Mouse (Mus musculus) ES-E14 (cell line): Measurements from ENCODE around the gene Adam11. TPM values are rescaled to one million over a fixed set of nuclear protein-coding genes. Genes with fewer than 3 reads are reported as not detected.

ENCODE experiments used
- DNase-seq: peaks from one replicate; pipeline ENCODE4 v3.0.0-alpha.2; 2013; ENCODE audit warnings: low read depth, low spot score
- H3K27ac ChIP-seq: 2 replicates; pipeline ENCODE4 v1.5.1; 2012; ENCODE audit warnings: low read depth, mild to moderate bottlenecking, low read length, moderate library complexity, mixed read lengths; ENCODE audit not compliant: poor library complexity, insufficient read depth, severe bottlenecking
- H3K36me3 ChIP-seq: 2 replicates; pipeline ENCODE4 v1.6.1; 2012; ENCODE audit warnings: mild to moderate bottlenecking, low read length, moderate library complexity, mixed read lengths; ENCODE audit not compliant: control insufficient read depth, poor library complexity, insufficient read depth, severe bottlenecking
- H3K4me1 ChIP-seq, 2 experiments: fragments of 150-350 bp in 1 of 2; sonication (generic) in 1 of 2; 2 replicates each; pipeline ENCODE4 v1.6.1; 2012; ENCODE audit warnings: low read length in 2 of 2, mild to moderate bottlenecking in 1 of 2, mixed read lengths in 1 of 2; ENCODE audit not compliant: control insufficient read depth in 2 of 2, insufficient read depth in 2 of 2, poor library complexity in 1 of 2
- H3K4me3 ChIP-seq, 2 experiments: fragments of 150-350 bp in 1 of 2; sonication (generic) in 1 of 2; 2 replicates each; pipeline ENCODE4 v1.5.1; 2012; ENCODE audit warnings: low read length in 2 of 2, low read depth in 1 of 2, mild to moderate bottlenecking in 1 of 2, mixed read lengths in 1 of 2; ENCODE audit not compliant: insufficient read depth in 1 of 2, poor library complexity in 1 of 2, severe bottlenecking in 1 of 2
- H3K9ac ChIP-seq: 2 replicates; pipeline ENCODE4 v1.6.1; 2012; ENCODE audit warnings: low read depth, mild to moderate bottlenecking, low read length, mixed read lengths; ENCODE audit not compliant: poor library complexity, insufficient read depth, severe bottlenecking
- H3K9me3 ChIP-seq: fragments of 150-350 bp; sonication (generic); 2 replicates; pipeline ENCODE4 v1.6.1; 2012; ENCODE audit warnings: low read depth, mild to moderate bottlenecking, low read length; ENCODE audit not compliant: control insufficient read depth, insufficient read depth
- CHD2 ChIP-seq: IDR thresholded peaks from 2 replicates; pipeline ENCODE4 v1.6.1; 2014; ENCODE audit warnings: mild to moderate bottlenecking, low read depth, low read length, inconsistent platforms
- HCFC1 ChIP-seq: IDR thresholded peaks from 2 replicates; pipeline ENCODE4 v1.6.1; 2012; ENCODE audit warnings: low read length, inconsistent platforms, borderline replicate concordance; ENCODE audit not compliant: insufficient read depth
- MAFK ChIP-seq: IDR thresholded peaks from 2 replicates; pipeline ENCODE4 v1.6.1; 2014; ENCODE audit warnings: mild to moderate bottlenecking, low read depth, low read length, inconsistent platforms; ENCODE audit not compliant: insufficient read depth
- ZC3H11A ChIP-seq: IDR thresholded peaks from 2 replicates; pipeline ENCODE4 v1.6.1; 2012; ENCODE audit warnings: low read depth, mild to moderate bottlenecking, inconsistent platforms, low read length, borderline replicate concordance
- ZNF384 ChIP-seq: IDR thresholded peaks from 2 replicates; pipeline ENCODE4 v1.6.1; 2012; ENCODE audit warnings: low read depth, low read length, inconsistent platforms
- in situ Hi-C, 2 experiments: fragments of 600-800 bp; cut with MboI; formaldehyde crosslinking; loops; one replicate each; pipeline ENCODE4 v1.15.1; 2025; ENCODE audit warnings: low sequenced_read_pairs in 2 of 2, inconsistent platforms in 1 of 2; ENCODE audit not compliant: unreplicated experiment in 2 of 2
- total RNA-seq: library from RNA; depleted of rRNA; stranded (reverse); fragments of 300-350 nt; gene quantifications from 2 replicates; pipeline ENCODE4 v1.2.3, GENCODE M21; 2012

Adam11 gene
- total RNA-seq, 1 experiment, result 1.7 TPM

DNA sequence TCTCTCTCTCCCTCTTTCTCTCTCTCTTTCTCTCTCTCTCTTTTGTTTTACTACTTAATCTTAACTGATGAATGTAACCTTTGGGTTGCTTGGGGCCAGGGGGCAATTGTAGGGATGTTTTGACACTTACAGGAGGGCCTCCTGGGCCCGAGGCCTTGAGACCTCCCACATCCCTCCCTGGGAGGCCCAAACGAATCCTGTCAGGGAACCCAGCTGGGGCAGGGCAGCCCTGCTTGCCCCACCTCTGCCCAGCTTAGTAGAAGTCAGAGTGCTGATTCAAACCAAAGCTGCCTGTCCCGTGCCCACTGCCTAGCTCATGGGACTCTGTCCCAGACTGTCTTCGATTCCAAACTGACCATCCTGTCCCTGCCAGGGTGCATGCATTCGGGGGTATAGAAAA, 17.4 kb downstream of the Adam11 start:
- Histone ChIP-seq H3K9ac (no peak overlapping the region), H3K27ac (no peak overlapping the region), H3K36me3 (peaks cover 7% of the 10 kb centered on the region; the same call in 1 of the 2 replicates), H3K4me1 (peaks cover 2 to 16% of the 10 kb centered on the region in 2 experiments; a peak in 3 of 4 replicates), H3K4me3 (no peak overlapping the region), H3K9me3 (no peaks in the 10 kb centered on the region)
- TF ChIP-seq ZNF384 (no peak), CHD2 (no peak), ZC3H11A (no peak), HCFC1 (no peak), MAFK (no peak)
- in situ Hi-C loops, result loop anchor here in 1 of 2 experiments (5.0 kb wide), 1 partner anchor 74 kb away; no protein-coding TSS in a partner anchor
- no peak for DNase-seq

DNA sequence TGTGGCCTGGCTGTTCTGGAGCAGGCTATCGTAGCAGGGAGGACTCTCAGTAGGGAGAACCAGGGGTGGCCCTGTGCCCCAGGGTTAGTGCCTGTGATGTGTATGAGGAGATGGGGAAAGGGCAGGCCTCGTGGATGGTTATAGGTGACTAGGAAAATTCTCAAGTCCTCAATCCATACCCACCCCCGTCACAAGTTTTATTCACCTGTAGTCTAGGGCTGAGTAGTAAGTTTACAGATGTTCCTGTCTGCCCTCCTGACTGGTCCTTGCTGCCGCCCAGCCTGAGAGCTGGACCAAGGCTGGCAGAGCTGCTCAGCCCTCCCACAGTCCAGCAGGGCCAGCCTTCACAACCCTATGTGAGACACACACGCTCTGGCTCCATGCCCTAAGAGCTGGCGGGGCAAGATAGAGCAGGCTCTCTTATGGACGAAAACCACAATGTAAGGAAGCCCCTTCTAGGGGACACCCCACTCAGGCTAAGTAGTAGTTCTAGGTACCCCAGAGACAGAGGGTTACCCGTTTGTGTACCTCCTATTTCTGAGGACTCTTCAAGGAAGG, 17.9 kb downstream of the Adam11 start:
- in situ Hi-C loops, result loop anchor here in 1 of 2 experiments (5.0 kb wide), 1 partner anchor 73 kb away; no protein-coding TSS in a partner anchor
- no peak for DNase-seq
- Histone ChIP-seq H3K4me3 (no peak overlapping the region), H3K4me1 (peaks cover 4 to 16% of the 10 kb centered on the region in 2 experiments; a peak in 3 of 4 replicates), H3K9ac (no peak overlapping the region), H3K27ac (no peak overlapping the region), H3K36me3 (peaks cover 7% of the 10 kb centered on the region; the same call in 1 of the 2 replicates), H3K9me3 (no peaks in the 10 kb centered on the region)
- TF ChIP-seq ZC3H11A (no peak), CHD2 (no peak), MAFK (no peak), HCFC1 (no peak), ZNF384 (no peak)

DNA sequence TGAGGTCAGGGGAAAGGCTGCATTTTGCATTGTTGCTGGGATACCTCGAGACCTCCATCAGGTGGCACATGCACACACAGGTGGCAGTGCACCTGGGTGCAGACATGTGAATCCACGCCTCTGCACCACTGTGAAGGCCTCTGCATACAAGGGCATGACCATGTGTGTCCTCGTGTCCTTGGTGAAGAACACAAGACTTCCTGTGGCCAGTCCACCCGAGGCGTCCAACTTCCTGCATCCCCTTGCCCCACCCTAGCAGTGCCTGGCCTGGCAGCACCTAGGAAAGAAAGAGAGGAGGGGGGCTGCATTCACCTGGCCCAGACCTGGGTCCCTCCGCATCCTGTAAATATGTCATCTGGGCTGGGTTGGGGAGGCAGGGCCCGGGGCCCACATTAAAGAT, 18.6 kb downstream of the Adam11 start:
- Histone ChIP-seq H3K9ac (no peak overlapping the region), H3K4me1 (peaks cover 4 to 16% of the 10 kb centered on the region in 2 experiments; a peak in 3 of 4 replicates), H3K9me3 (no peaks in the 10 kb centered on the region), H3K4me3 (no peak overlapping the region), H3K36me3 (peaks cover 7% of the 10 kb centered on the region; the same call in 1 of the 2 replicates), H3K27ac (no peak overlapping the region)
- in situ Hi-C loops, result loop anchor here in 1 of 2 experiments (5.0 kb wide), 1 partner anchor 72 kb away; no protein-coding TSS in a partner anchor
- TF ChIP-seq ZNF384 (no peak), HCFC1 (no peak), ZC3H11A (no peak), CHD2 (no peak), MAFK (no peak)
- DNase-seq, result no peak

DNA sequence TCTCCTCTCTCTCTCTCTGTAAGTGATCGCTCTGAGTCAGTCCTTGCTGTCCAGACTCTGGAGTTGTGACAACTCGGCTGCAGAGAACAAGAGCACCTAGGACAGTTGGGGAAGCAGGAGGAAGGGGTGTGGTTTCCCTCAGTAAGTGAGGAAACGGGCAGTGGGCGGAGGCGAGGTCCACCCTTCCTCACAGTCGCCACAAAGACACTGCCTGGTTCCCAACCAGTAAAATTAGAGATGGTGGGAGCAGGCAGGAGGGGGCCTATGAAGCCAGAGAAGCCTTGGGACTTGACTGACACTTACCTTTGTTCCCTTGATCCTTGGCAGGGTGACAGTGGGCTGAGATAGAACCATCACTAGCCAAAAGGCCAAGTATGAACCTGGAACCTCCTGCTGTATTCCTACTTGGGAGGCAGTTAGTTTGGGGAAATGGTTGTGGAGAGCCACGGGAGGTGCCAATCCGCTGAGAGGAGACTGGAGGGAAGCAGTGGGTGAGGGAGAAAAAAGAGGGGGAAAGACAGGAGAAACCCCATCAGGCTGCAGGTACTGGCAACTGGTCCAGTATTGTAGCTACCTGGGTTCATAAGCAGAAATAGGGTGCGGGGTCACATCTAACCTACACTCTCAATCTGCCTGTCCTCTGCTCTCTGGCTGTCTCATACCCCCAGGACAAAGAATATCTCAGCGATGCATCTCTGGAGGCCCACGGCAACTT, 19.2 kb downstream of the Adam11 start:
- H3K9me3 ChIP-seq, result no peaks in the 10 kb centered on the region
- in situ Hi-C loops, result no loop called here
- H3K4me3 ChIP-seq, result no peak overlapping the region
- DNase-seq, result no peak
- peaks cover 7% of the 10 kb centered on the region; the same call in 1 of the 2 replicates for H3K36me3 ChIP-seq
- no peak overlapping the region for H3K27ac ChIP-seq
- no peak overlapping the region for H3K9ac ChIP-seq
- peaks cover 3 to 14% of the 10 kb centered on the region in 2 experiments; a peak in 1 of 4 replicates for H3K4me1 ChIP-seq
- TF ChIP-seq CHD2 (no peak), ZC3H11A (no peak), ZNF384 (no peak), MAFK (no peak), HCFC1 (no peak)
